Mouse (Mus musculus) hindbrain, embryonic 11.5 days (tissue): ENCODE results near the gene Pml. TPM values are rescaled to one million over a fixed set of nuclear protein-coding genes. Genes with fewer than 3 reads are reported as not detected.

ENCODE experiments used
- ATAC-seq: fragments of 200-750 bp; cut with Nextera tagmentation; 2 replicates; pipeline ENCODE4 v1.8.0; 2017; ENCODE audit warnings: mild to moderate bottlenecking, moderate TSS enrichment, moderate library complexity; ENCODE audit not compliant: low FRiP score
- DNase-seq: peaks from one replicate; pipeline ENCODE4 v3.0.0-alpha.2; 2015; ENCODE audit warnings: low spot score
- H3K27ac ChIP-seq: fragments of 300-500 bp; sonication (generic); 2 replicates; pipeline ENCODE4 v1.5.1; 2014; ENCODE audit warnings: mild to moderate bottlenecking, low read depth, low read length
- H3K27me3 ChIP-seq: fragments of 300-500 bp; sonication (generic); 2 replicates; pipeline ENCODE4 v1.6.1; 2014; ENCODE audit warnings: mild to moderate bottlenecking, low read length, moderate library complexity, mixed read lengths; ENCODE audit not compliant: control insufficient read depth, insufficient read depth
- H3K36me3 ChIP-seq: fragments of 300-500 bp; sonication (generic); 2 replicates; pipeline ENCODE4 v1.6.1; 2014; ENCODE audit warnings: mild to moderate bottlenecking, low read length, moderate library complexity, mixed read lengths; ENCODE audit not compliant: control insufficient read depth, insufficient read depth
- H3K4me1 ChIP-seq: fragments of 300-500 bp; sonication (generic); replicated peaks from 2 replicates; pipeline ENCODE4 v1.6.1; 2014; ENCODE audit warnings: low read length, mixed read lengths; ENCODE audit not compliant: control insufficient read depth, insufficient read depth
- H3K4me2 ChIP-seq: fragments of 300-500 bp; sonication (generic); replicated peaks from 2 replicates; pipeline ENCODE4 v1.6.1; 2014; ENCODE audit warnings: mild to moderate bottlenecking, low read depth, low read length
- H3K4me3 ChIP-seq: fragments of 300-500 bp; sonication (generic); 2 replicates; pipeline ENCODE4 v1.5.1; 2014; ENCODE audit warnings: low read depth, low read length
- H3K9ac ChIP-seq: fragments of 300-500 bp; sonication (generic); 2 replicates; pipeline ENCODE4 v1.6.1; 2014; ENCODE audit warnings: low read depth, low read length
- H3K9me3 ChIP-seq: fragments of 300-500 bp; sonication (generic); 2 replicates; pipeline ENCODE4 v1.6.1; 2016; ENCODE audit warnings: low read length; ENCODE audit not compliant: control insufficient read depth
- WGBS: fragments of 180-500 bp; shearing (Covaris S2); extraction: QIAGEN DNeasy Blood & Tissue Kit; methylation state at CpG from one replicate; pipeline ENCODE4 v1.1.7; 2014; 5-methylcytosine and 5-hydroxymethylcytosine counted together
- polyA plus RNA-seq: library from polyadenylated mRNA; unstranded; fragments of >200 nt; fragmentation: Nextera tagmentation; extraction: Ambion mirVana; gene quantifications from 2 replicates; pipeline ENCODE4 v1.2.1, GENCODE M21; 2014

Gene Pml
- polyA plus RNA-seq: 6.4 and 8.3 TPM in 2 replicates

- Histone ChIP-seq H3K27me3 (no peaks in the 10 kb centered on the region), H3K36me3 (no peaks in the 10 kb centered on the region), H3K27ac (no peak within 1 kb of the TSS), H3K4me2 (peak within 1 kb of the TSS; percentile 40), H3K4me1 (peaks cover 3% of the 10 kb centered on the region; the same call in 1 of the 2 replicates), H3K4me3 (peak within 1 kb of the TSS; percentile 32), H3K9me3 (no peaks in the 10 kb centered on the region), H3K9ac (peak within 1 kb of the TSS; percentile 60)
- ATAC-seq: no peak
- peak; percentile 65 for DNase-seq
- WGBS: under 1% methylated on average over 16 of the region's 16 CpGs
These were observed at the start of gene Pml for GRCm38 (mm10) chr9:58249592-58250192. Pml (minus strand) TSS chr9:58249786.

- no peak overlapping the region for H3K27ac ChIP-seq
- no peaks in the 10 kb centered on the region for H3K27me3 ChIP-seq
- no peak overlapping the region for H3K9ac ChIP-seq
- WGBS: 84% methylated on average over 3 of the region's 4 CpGs
- no peaks in the 10 kb centered on the region for H3K9me3 ChIP-seq
- no peaks in the 10 kb centered on the region for H3K36me3 ChIP-seq
- DNase-seq (no peak), ATAC-seq (no peak)
- H3K4me2 ChIP-seq: no peak overlapping the region
- peaks cover 7% of the 10 kb centered on the region; the same call in 1 of the 2 replicates for H3K4me1 ChIP-seq
- H3K4me3 ChIP-seq: no peak overlapping the region
These were observed 48.4 kb upstream of the Pml start for GRCm38 (mm10) chr9:58297961-58298477.

DNA sequence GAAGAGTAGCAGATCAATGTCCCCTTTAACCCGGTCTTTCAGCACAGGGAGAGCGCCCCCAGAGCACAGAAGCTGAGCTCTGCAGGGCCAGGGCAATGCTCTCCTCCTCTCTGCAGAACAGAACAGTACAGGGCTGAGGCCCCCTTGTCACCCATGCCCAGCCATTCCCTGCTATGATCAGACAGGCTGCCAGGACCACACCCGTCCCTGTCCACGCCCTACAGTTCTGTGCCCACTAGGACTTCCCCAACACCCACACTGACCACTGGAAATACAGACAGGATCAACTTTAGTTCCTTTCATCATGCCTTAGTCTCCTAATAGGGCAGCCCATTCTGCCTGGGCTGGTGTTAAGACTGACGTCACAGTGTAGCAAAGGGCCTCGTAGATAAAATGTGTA is 47.5 kb upstream of the Pml start:
- no peak overlapping the region for H3K27ac ChIP-seq

DNA sequence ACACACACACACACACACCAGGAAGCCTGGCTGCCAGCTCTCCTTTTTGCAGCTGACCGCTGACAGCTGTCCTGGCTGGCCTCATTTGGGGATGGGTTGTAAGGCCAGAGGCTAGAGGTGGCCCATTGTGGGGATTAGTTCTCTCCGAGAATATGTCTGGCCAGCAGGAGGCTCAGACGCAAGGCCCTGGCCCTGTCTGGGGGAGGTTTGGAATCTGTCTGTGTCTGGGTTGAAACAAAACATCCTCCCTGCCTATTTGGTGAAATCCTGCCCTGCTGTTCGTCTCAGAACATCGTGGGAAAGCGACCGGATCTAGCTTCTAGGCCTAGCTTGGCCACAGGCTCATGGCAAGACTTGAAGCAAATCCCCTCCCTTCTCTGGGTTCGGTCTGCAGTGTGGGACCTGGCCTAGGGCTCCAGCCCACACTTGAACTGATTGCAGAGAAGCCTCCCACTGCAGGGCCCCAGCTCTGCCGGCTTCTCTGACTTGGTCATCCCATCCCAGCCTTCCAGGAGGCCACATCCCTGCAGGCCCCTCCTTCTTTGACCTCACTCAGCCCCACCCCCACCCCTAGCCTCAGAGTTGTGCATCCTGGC is 46.3 kb upstream of the Pml start:
- WGBS: 25% methylated on average over 9 of the region's 9 CpGs
- peak; percentile 35 for DNase-seq
- no peaks in the 10 kb centered on the region for H3K36me3 ChIP-seq

More for the DNA sequence above, 47.5 kb upstream of the Pml start:
- no peaks in the 10 kb centered on the region for H3K27me3 ChIP-seq
- H3K9ac ChIP-seq: no peak overlapping the region
- no peaks in the 10 kb centered on the region for H3K36me3 ChIP-seq
- 90% methylated on average over 6 of the region's 6 CpGs for WGBS
- DNase-seq: no peak
- H3K4me3 ChIP-seq: no peak overlapping the region
- no peak for ATAC-seq
- no peak overlapping the region for H3K4me2 ChIP-seq
- H3K4me1 ChIP-seq: peaks cover 7% of the 10 kb centered on the region; the same call in 1 of the 2 replicates
- H3K9me3 ChIP-seq: no peaks in the 10 kb centered on the region

GRCm38 (mm10) chr9:58295345-58295744 is 45.8 kb upstream of the Pml start:
- WGBS: 89% methylated on average over 3 of the region's 3 CpGs
- no peaks in the 10 kb centered on the region for H3K9me3 ChIP-seq
- H3K27ac ChIP-seq: no peak overlapping the region
- H3K4me1 ChIP-seq: peaks cover 7% of the 10 kb centered on the region; the same call in 1 of the 2 replicates
- no peak overlapping the region for H3K4me2 ChIP-seq
- no peak for ATAC-seq
- no peaks in the 10 kb centered on the region for H3K27me3 ChIP-seq
- no peak overlapping the region for H3K4me3 ChIP-seq
- no peak for DNase-seq
- H3K36me3 ChIP-seq: no peaks in the 10 kb centered on the region
- no peak overlapping the region for H3K9ac ChIP-seq

More for the DNA sequence above, 46.3 kb upstream of the Pml start:
- Histone ChIP-seq H3K4me3 (no peak overlapping the region), H3K9ac (no peak overlapping the region), H3K27ac (no peak overlapping the region), H3K27me3 (no peaks in the 10 kb centered on the region), H3K4me1 (peaks cover 7% of the 10 kb centered on the region; the same call in 1 of the 2 replicates), H3K4me2 (no peak overlapping the region), H3K9me3 (no peaks in the 10 kb centered on the region)
- no peak for ATAC-seq

DNA sequence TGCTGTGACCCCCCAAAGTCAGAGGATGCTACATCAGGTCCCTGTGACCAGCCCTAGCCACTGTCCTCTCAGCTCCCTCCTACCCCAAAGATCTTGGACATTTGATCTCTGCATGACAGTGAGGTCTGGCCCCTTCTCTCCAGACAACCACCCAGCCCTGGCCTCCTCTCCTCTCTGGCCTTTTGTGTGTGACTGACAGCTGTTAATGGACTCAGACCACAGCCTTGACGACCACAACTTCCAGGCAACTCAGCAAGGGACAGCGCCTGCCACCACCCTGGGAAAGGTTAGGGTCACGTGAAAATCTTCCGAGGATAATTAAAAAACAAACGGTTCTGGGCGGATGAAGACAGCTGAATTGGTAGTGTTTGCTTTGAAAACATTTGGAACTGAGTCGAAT is 44.9 kb upstream of the Pml start:
- WGBS: 35% methylated on average over 7 of the region's 7 CpGs
- Histone ChIP-seq H3K36me3 (no peaks in the 10 kb centered on the region), H3K9ac (no peak overlapping the region), H3K4me1 (peaks cover 7% of the 10 kb centered on the region; the same call in 1 of the 2 replicates), H3K27ac (no peak overlapping the region), H3K4me2 (no peak overlapping the region), H3K4me3 (no peak overlapping the region), H3K27me3 (no peaks in the 10 kb centered on the region), H3K9me3 (no peaks in the 10 kb centered on the region)
- no peak for ATAC-seq
- no peak for DNase-seq

- 84% methylated on average over 2 of the region's 2 CpGs for WGBS
- H3K27me3 ChIP-seq: no peaks in the 10 kb centered on the region
These were observed 40.3 kb upstream of the Pml start for GRCm38 (mm10) chr9:58289901-58290300.

DNA sequence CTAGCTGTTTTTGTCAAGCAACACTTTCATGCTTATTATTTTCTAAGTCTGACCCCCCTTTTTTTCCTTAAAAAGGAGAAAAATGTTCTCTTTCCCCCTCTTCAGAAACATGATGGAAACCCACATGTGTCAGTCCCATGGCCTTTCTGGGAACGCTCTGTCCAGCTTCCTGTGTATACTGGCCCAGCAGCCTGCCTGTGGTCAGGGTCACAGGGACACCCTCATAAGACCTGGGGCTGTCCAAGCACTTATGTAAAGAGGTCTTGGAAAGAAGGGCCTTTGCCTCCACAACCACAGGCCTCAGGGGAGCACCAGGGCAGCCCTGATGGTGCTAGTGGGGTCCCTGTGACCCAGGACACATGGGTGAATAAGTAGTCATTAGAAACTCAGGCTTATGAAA is 39.5 kb upstream of the Pml start:
- Histone ChIP-seq H3K27me3 (no peaks in the 10 kb centered on the region), H3K9ac (no peak overlapping the region), H3K27ac (no peak overlapping the region), H3K9me3 (no peaks in the 10 kb centered on the region), H3K36me3 (no peaks in the 10 kb centered on the region), H3K4me2 (no peak overlapping the region), H3K4me3 (no peak overlapping the region), H3K4me1 (no peaks in the 10 kb centered on the region)
- DNase-seq (no peak), ATAC-seq (no peak)
- 67% methylated on average over 1 of the region's 1 CpGs for WGBS

More at GRCm38 (mm10) chr9:58289901-58290300, 40.3 kb upstream of the Pml start:
- H3K27ac ChIP-seq: no peak overlapping the region
- H3K9ac ChIP-seq: no peak overlapping the region
- H3K4me2 ChIP-seq: no peak overlapping the region
- no peaks in the 10 kb centered on the region for H3K4me1 ChIP-seq
- H3K4me3 ChIP-seq: no peak overlapping the region
- ATAC-seq (no peak), DNase-seq (no peak)
- H3K36me3 ChIP-seq: no peaks in the 10 kb centered on the region
- H3K9me3 ChIP-seq: no peaks in the 10 kb centered on the region

DNA sequence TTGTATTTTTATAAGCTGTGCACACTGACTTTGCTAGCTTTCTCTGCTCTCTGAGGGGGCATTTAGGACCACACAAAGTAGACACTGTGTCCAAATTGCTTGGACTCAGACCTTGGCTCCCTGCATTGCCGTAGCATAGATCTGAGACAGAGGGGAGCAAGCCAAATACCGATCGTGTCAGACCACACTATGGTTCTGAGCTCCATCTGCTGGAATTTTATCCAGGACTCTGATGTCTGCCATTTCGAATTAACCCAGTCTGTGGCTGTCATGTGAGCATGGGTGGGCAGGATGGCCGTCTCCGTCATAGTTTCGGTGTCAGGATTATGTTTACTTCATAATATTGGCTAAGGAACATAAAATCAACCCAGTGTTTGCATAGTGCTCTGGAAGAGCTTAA is 33.8 kb upstream of the Pml start:
- Histone ChIP-seq H3K9me3 (no peaks in the 10 kb centered on the region), H3K4me2 (no peak overlapping the region), H3K4me1 (no peaks in the 10 kb centered on the region), H3K9ac (no peak overlapping the region), H3K27ac (no peak overlapping the region), H3K27me3 (no peaks in the 10 kb centered on the region), H3K36me3 (no peaks in the 10 kb centered on the region), H3K4me3 (no peak overlapping the region)
- DNase-seq (no peak), ATAC-seq (no peak)
- WGBS: 81% methylated on average over 7 of the region's 7 CpGs
